Mouse (Mus musculus): ENCODE data around the gene Fam107a. TPM values are rescaled to one million over a fixed set of nuclear protein-coding genes. Genes with fewer than 3 reads are reported as not detected.

The Fam107a gene
- polyA plus RNA-seq, 1 experiment: 2.1 TPM

- Histone ChIP-seq H3K4me3 (ENCODE audit: control insufficient read depth, insufficient read depth, low read length) (no peak overlapping the region), H3K4me1 (replicated peaks; ENCODE audit: control insufficient read depth, insufficient read depth, low read length) (no peaks in the 10 kb centered on the region), H3K27me3 (ENCODE audit: control insufficient read depth, insufficient read depth, low read length) (no peaks in the 10 kb centered on the region), H3K36me3 (ENCODE audit: control insufficient read depth, insufficient read depth, low read length) (no peaks in the 10 kb centered on the region), H3K27ac (ENCODE audit: control insufficient read depth, insufficient read depth, low read length) (no peak overlapping the region)
- DNase-seq: no peak
- TF ChIP-seq POLR2A (IDR thresholded peaks at IDR 0.05; ENCODE audit: control insufficient read depth, extremely low read depth, insufficient read depth, low read length, poor library complexity) (no peak), CTCF (IDR thresholded peaks at IDR 0.05; ENCODE audit: borderline replicate concordance, control insufficient read depth, extremely low read depth, insufficient read depth, low read length, poor library complexity) (no peak)
- WGBS: 91% methylated on average over 11 of the region's 11 CpGs
Measured at GRCm38 (mm10) chr14:8332314-8333252, 14.8 kb upstream of the Fam107a start.

DNA sequence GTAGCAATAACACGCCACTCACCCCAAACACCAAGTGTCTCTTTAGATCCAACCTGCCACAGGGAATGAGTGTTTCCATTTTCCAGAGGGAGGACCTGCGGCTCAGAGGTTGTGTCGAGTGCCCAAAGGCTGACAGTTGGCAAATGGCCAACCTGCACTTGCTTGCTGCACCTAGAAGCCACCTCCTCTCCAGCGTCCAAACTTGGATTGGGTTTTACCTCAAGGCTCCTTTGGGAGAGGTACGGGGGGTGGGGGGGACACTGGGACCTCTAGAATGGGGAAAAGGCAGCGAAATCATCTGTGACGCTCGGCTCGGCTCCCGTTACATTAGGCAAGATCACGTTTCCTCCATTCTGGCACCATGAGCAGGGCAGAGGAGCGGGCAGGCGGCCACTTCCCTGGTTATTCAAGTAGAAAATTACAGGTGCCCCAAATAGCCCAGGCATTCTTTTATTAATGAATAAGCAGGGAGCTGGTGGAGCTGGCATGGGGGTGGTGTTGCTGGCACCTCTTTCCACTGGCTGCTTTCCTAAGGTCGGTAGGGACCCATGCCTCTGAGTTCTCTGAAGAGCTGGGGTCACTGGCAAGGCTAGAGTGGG is 13.6 kb upstream of the Fam107a start:
- Histone ChIP-seq H3K4me1 (replicated peaks; ENCODE audit: control insufficient read depth, insufficient read depth, low read length) (no peaks in the 10 kb centered on the region), H3K27me3 (ENCODE audit: control insufficient read depth, insufficient read depth, low read length) (no peaks in the 10 kb centered on the region), H3K4me3 (ENCODE audit: control insufficient read depth, insufficient read depth, low read length) (no peak overlapping the region), H3K27ac (ENCODE audit: control insufficient read depth, insufficient read depth, low read length) (no peak overlapping the region), H3K36me3 (ENCODE audit: control insufficient read depth, insufficient read depth, low read length) (no peaks in the 10 kb centered on the region)
- WGBS: 86% methylated on average over 14 of the region's 14 CpGs
- TF ChIP-seq CTCF (IDR thresholded peaks at IDR 0.05; ENCODE audit: borderline replicate concordance, control insufficient read depth, extremely low read depth, insufficient read depth, low read length, poor library complexity): no peak
- no peak for TF ChIP-seq POLR2A (IDR thresholded peaks at IDR 0.05; ENCODE audit: control insufficient read depth, extremely low read depth, insufficient read depth, low read length, poor library complexity)
- no peak for DNase-seq

DNA sequence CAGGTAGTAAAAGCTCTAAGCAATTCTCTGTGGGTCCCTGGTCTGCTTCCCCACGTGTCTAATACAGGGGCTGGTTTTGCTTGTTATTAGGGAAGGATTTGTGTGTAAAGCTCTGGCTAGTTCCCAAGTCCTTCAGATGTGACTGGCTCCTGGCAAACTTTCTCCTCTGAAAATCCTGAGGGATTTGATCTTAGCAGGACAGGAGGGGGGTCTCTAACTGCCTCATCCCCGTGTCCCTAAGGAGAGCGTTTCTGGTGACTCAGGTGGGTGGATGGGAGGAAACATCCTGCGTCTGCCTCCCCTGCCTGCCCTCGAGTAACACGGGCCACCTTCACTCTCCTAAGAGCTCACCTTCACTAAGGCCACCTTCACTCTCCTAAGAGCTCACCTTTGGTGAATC is 12.6 kb upstream of the Fam107a start:
- no peak for DNase-seq
- Histone ChIP-seq H3K27me3 (ENCODE audit: control insufficient read depth, insufficient read depth, low read length) (no peaks in the 10 kb centered on the region), H3K36me3 (ENCODE audit: control insufficient read depth, insufficient read depth, low read length) (no peaks in the 10 kb centered on the region), H3K27ac (ENCODE audit: control insufficient read depth, insufficient read depth, low read length) (no peak overlapping the region), H3K4me1 (replicated peaks; ENCODE audit: control insufficient read depth, insufficient read depth, low read length) (no peaks in the 10 kb centered on the region), H3K4me3 (ENCODE audit: control insufficient read depth, insufficient read depth, low read length) (no peak overlapping the region)
- WGBS: 69% methylated on average over 6 of the region's 6 CpGs
- TF ChIP-seq POLR2A (IDR thresholded peaks at IDR 0.05; ENCODE audit: control insufficient read depth, extremely low read depth, insufficient read depth, low read length, poor library complexity): no peak
- no peak for TF ChIP-seq CTCF (IDR thresholded peaks at IDR 0.05; ENCODE audit: borderline replicate concordance, control insufficient read depth, extremely low read depth, insufficient read depth, low read length, poor library complexity)

DNA sequence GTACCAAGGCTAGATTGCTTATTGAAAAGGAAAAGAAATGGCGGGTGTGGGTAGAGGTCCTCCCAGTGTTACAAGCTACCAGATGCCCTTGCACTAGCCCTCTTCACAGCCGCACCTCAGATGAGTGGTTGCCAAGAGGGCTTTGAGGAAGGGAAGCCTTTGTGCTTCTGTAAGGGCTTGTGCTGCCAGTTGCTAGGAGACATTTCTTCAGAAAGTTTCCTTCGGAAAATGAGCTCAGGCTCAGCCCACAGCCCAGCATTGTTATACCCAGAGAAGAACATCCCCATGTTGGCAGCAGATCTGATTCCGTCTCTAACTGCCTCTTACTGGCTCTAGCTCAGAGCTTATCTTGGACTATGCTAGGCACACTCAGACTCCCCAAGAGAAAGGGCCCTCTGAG is 11.7 kb upstream of the Fam107a start:
- 84% methylated on average over 4 of the region's 4 CpGs for WGBS
- TF ChIP-seq CTCF (IDR thresholded peaks at IDR 0.05; ENCODE audit: borderline replicate concordance, control insufficient read depth, extremely low read depth, insufficient read depth, low read length, poor library complexity): no peak
- TF ChIP-seq POLR2A (IDR thresholded peaks at IDR 0.05; ENCODE audit: control insufficient read depth, extremely low read depth, insufficient read depth, low read length, poor library complexity): no peak
- DNase-seq: no peak
- no peaks in the 10 kb centered on the region for H3K36me3 ChIP-seq (ENCODE audit: control insufficient read depth, insufficient read depth, low read length)
- no peaks in the 10 kb centered on the region for H3K27me3 ChIP-seq (ENCODE audit: control insufficient read depth, insufficient read depth, low read length)
- no peak overlapping the region for H3K27ac ChIP-seq (ENCODE audit: control insufficient read depth, insufficient read depth, low read length)
- H3K4me1 ChIP-seq (replicated peaks; ENCODE audit: control insufficient read depth, insufficient read depth, low read length): no peaks in the 10 kb centered on the region
- no peak overlapping the region for H3K4me3 ChIP-seq (ENCODE audit: control insufficient read depth, insufficient read depth, low read length)

DNA sequence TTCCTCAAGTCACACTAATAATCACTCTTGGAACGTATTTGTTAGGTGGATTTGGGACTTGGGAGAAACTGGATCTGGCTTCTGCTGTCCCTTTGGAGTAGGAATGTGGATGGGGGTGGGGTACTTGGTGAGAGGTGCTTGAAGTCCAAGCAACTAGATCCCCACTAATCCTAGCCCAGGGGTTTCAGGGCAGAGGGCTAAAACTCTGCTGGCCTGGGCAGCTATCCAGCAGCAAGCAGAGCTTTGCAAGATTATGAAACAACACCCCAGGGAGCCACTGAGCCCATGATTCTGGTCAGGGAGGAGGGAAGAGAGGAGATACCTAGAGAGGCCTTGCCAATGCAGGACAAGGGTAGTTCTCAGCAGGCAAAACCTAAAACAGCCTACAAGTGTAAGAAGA is 9.5 kb upstream of the Fam107a start:
- H3K4me1 ChIP-seq (replicated peaks; ENCODE audit: control insufficient read depth, insufficient read depth, low read length): no peaks in the 10 kb centered on the region
- TF ChIP-seq CTCF (IDR thresholded peaks at IDR 0.05; ENCODE audit: borderline replicate concordance, control insufficient read depth, extremely low read depth, insufficient read depth, low read length, poor library complexity) (no peak), POLR2A (IDR thresholded peaks at IDR 0.05; ENCODE audit: control insufficient read depth, extremely low read depth, insufficient read depth, low read length, poor library complexity) (no peak)
- H3K36me3 ChIP-seq (ENCODE audit: control insufficient read depth, insufficient read depth, low read length): no peaks in the 10 kb centered on the region
- WGBS: 75% methylated on average over 1 of the region's 1 CpGs
- DNase-seq: no peak
- H3K27me3 ChIP-seq (ENCODE audit: control insufficient read depth, insufficient read depth, low read length): no peaks in the 10 kb centered on the region
- no peak overlapping the region for H3K4me3 ChIP-seq (ENCODE audit: control insufficient read depth, insufficient read depth, low read length)
- no peak overlapping the region for H3K27ac ChIP-seq (ENCODE audit: control insufficient read depth, insufficient read depth, low read length)

- TF ChIP-seq POLR2A (IDR thresholded peaks at IDR 0.05; ENCODE audit: control insufficient read depth, extremely low read depth, insufficient read depth, low read length, poor library complexity): no peak
- no peak for TF ChIP-seq CTCF (IDR thresholded peaks at IDR 0.05; ENCODE audit: borderline replicate concordance, control insufficient read depth, extremely low read depth, insufficient read depth, low read length, poor library complexity)
- no peak overlapping the region for H3K27ac ChIP-seq (ENCODE audit: control insufficient read depth, insufficient read depth, low read length)
Measured at GRCm38 (mm10) chr14:8326961-8327360, 9.1 kb upstream of the Fam107a start.

More at GRCm38 (mm10) chr14:8326961-8327360, 9.1 kb upstream of the Fam107a start:
- no peaks in the 10 kb centered on the region for H3K4me1 ChIP-seq (replicated peaks; ENCODE audit: control insufficient read depth, insufficient read depth, low read length)
- no peak for DNase-seq
- no peak overlapping the region for H3K4me3 ChIP-seq (ENCODE audit: control insufficient read depth, insufficient read depth, low read length)
- H3K27me3 ChIP-seq (ENCODE audit: control insufficient read depth, insufficient read depth, low read length): no peaks in the 10 kb centered on the region
- no peaks in the 10 kb centered on the region for H3K36me3 ChIP-seq (ENCODE audit: control insufficient read depth, insufficient read depth, low read length)
